Mouse (Mus musculus): Measurements from ENCODE around the gene Pknox2.

Gene Pknox2

DNA sequence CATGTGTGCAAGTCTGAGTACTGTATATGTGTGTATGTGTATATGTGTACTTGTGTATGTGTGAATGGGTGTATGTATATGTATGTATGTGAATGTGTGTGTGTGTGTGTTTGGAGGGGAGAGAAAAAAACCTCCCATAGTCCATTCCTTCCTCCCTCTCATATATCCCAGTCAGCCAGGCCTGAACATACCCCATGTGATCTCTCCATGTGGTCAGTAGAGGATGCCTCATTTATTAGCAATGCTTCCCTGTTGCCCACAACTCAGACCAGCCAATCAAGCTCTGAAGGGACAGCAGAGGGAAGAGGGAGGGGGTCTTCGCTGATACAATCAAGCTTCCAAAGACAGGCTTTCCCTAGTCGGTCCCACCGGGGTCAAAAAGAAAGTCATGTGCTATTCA is 47.6 kb downstream of the Pknox2 start:
- no peak for DNase-seq (ENCODE audit: low read depth)

GRCm38 (mm10) chr9:37098600-37098999 is 48.6 kb downstream of the Pknox2 start:
- no peak for DNase-seq (ENCODE audit: low read depth)

DNA sequence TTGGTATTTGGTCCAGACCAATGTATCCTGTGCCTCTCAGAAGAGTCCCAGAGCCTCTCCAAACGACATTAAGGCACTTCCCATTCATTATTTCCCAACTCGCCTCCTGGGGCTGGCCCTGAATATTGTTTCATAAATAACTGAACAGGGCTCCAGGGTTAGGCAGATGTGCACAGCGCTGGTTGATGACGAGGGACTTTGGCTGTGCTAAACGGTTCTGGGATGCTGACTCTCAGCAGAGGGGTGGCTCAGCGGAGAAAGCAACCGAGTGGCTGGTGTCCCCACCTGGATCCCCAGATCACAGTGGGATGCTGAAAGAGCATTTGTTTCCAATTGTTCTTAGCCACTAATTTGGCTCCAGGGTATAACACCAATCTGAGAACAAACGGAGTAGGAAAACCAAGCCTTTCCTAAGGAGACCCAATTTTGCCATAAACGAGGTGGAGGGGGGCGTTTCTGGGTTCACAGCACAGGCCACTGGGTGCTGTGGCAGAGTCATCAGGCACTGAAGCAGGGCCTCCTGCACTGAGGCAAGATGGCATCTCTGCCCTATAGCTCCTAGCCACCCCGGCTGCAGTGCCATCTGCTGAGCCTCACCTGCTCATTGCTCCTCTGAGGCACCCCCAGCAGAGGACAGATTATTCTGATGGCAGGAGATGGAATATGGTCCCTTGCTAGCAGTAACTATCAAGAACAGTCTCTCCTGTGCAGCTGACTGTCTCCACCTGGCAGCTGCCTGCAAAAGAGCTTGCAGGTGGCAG is 52.8 kb downstream of the Pknox2 start:
- DNase-seq (ENCODE audit: low read depth): no peak

- DNase-seq (ENCODE audit: low read depth): no peak
Observed at GRCm38 (mm10) chr9:37093086-37093485, 54.1 kb downstream of the Pknox2 start.

DNA sequence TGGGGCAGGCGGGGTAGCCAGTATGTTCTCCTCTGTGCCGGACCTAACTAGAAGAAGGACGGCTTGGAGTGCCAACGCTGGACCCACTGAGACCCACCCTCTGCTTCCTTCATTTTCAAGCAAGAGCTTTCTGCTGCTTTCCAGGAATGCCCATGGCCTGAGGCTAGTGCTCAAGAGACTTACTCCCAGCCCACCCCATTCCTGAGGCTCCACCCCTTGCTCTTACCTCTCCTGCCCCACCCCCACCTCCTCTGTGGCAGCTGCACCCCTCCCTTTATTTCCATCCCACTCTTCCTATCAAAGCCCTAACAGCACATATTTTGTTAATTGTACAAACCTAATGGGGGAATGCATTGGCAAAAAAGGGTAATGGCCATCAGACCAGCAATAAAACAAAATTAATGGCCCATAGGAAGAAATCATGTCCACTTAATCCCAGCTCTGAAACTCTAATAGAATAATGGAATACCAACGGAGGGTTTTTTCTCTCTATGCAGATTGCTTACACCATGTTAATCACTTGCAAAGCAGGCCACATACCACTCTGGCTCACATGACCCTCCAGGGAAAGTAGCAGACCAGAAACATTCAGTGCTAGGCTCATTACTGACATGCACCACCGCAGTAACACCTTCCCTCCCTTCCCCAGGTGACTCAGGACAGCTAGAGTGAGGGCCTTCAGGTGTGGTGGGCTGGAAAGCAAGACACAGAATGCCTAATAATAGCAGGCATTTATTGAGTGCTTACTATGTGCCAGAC is 57.1 kb downstream of the Pknox2 start:
- DNase-seq (ENCODE audit: low read depth): no peak

DNA sequence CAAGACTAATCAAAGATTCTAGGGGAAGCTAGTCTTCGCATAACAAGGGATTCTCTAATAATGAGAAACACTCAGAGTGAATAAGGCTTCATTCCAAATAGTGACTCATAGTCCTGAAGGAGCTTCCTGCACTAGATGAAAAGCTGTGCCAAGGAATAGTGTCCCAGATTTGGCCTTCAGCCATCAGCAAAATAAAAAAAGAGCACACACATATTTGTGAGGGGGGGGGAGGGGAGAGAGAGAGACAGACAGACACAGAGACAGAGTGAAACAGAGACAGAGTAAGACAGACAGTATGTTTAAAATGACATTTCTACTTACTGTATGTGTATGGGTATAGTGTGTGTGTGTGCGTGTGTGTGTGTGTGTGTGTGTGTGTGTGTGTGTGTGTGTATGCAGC is 61.8 kb downstream of the Pknox2 start:
- no peak for DNase-seq (ENCODE audit: low read depth)

DNA sequence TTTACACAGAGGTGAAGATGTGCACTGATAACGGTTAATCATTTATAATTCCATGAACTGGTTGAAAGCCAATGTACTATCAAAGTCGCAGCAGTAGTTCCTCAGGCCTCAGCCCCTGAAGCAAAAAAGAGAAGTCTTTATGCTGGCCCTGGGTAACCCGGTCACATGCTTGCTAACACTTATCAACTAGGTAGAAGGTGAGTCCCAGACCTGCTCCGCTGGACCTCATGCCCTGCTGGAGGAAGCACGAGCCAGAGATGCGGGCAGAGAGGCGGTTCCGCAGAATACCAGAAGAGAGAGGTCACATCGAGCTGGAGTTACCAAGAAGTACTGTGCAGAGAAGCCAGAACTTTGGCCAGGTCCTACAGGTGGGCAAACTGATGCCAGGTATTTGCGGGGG is 65.0 kb downstream of the Pknox2 start:
- DNase-seq (ENCODE audit: low read depth): no peak

GRCm38 (mm10) chr9:37080309-37080708 is 66.9 kb downstream of the Pknox2 start:
- no peak for DNase-seq (ENCODE audit: low read depth)

DNA sequence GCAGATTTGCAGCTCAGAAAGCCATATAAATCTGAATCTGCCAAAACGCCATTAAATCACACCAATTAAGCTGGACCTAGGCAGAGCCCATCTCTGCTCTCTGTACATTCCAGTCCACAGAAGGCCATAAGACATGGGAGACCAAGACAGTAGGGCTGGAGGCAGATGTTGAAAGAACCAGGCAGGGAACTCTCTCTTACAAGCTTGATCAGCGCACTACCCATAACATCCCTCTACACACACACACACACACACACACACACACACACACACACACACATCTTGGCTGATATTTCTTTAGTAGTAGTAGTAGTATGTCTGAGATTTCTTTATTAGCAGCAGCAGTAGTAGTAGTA is 70.2 kb downstream of the Pknox2 start:
- DNase-seq (ENCODE audit: low read depth): no peak

GRCm38 (mm10) chr9:37076386-37077062 is 70.7 kb downstream of the Pknox2 start:
- no peak for DNase-seq (ENCODE audit: low read depth)

DNA sequence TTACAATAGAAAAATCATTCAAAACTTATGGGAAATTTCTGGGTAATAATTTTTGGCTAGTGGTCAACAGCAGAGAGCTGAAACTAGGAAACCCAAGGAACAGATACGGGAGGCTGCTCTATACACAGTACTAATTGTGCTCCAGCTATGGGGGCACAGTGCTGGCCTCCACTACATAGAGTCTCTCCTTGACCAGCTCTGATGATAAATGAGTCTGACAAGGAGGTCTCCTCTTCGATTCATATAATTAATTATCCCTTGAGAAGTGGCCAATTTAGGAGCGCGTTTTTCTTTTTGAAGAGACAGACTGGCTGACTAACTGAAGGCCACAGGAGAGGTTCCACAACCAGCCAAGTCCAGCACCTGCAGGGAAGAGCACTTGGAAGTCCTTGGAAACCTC is 71.3 kb downstream of the Pknox2 start:
- DNase-seq (ENCODE audit: low read depth): no peak

DNA sequence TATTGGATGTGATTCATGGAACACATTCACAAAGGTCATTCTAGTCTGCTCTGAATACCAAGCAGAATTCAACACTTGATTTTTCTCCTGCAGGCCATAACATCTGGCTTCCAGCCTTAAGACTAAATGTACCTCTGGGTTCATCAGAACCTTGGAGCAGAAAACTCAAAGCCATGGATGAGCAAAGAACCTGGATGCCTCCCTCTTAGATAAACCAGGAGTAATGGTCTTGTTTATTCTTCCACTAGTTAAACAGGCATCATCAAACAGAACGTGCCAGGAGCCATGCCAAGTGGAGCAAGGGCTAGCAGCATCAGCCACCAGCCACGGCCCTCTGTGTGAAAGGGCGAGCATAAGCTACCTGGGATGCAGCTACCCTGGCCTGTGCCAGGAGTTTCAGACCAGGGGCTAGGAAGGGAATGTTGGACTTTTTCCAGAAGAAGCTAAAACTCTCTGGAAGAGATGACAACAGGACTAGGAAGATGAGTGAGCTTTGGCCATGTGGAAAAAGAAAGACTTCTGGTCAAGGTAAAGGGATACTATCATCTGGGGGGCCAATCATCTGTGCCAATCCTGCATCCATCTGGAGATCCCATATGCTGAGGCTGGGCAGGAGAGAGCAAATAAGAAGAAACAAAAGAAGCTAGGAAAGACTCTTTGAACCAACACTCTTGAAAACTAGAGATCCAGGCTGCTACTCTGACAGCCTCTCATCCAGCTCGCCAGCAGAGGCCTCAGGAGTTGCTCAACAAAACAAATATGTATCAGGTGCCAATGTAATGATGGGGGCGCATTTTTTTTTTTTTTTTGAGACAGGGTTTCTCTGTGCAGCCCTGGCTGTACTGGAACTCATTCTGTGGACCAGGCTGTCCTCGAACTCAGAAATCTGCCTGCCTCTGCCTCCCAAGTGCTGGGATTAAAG is 77.6 kb downstream of the Pknox2 start:
- no peak for DNase-seq (ENCODE audit: low read depth)

DNA sequence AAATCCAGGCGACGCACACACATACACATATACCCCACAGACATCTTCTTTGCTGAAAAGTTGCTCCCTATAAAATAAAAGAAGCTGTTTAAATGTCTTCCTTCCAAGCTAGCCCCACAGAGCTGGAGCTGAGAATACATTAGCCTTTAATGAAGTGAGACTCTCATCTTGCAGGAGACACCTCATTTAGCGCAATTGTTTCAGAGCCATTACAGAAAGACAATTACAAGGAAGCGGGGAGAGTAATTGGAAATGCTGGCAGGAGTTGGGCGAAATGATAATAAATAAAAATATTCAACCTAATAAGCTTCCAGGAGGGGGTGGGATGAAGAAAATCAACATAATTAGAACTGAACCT is 79.8 kb downstream of the Pknox2 start:
- no peak for DNase-seq (ENCODE audit: low read depth)

GRCm38 (mm10) chr9:37066732-37067472 is 80.3 kb downstream of the Pknox2 start:
- no peak for DNase-seq (ENCODE audit: low read depth)

- DNase-seq (ENCODE audit: low read depth): no peak
Observed at GRCm38 (mm10) chr9:37061627-37062026, 85.6 kb downstream of the Pknox2 start.

- DNase-seq (ENCODE audit: low read depth): no peak
Observed at GRCm38 (mm10) chr9:37054703-37055102, 92.5 kb downstream of the Pknox2 start.

DNA sequence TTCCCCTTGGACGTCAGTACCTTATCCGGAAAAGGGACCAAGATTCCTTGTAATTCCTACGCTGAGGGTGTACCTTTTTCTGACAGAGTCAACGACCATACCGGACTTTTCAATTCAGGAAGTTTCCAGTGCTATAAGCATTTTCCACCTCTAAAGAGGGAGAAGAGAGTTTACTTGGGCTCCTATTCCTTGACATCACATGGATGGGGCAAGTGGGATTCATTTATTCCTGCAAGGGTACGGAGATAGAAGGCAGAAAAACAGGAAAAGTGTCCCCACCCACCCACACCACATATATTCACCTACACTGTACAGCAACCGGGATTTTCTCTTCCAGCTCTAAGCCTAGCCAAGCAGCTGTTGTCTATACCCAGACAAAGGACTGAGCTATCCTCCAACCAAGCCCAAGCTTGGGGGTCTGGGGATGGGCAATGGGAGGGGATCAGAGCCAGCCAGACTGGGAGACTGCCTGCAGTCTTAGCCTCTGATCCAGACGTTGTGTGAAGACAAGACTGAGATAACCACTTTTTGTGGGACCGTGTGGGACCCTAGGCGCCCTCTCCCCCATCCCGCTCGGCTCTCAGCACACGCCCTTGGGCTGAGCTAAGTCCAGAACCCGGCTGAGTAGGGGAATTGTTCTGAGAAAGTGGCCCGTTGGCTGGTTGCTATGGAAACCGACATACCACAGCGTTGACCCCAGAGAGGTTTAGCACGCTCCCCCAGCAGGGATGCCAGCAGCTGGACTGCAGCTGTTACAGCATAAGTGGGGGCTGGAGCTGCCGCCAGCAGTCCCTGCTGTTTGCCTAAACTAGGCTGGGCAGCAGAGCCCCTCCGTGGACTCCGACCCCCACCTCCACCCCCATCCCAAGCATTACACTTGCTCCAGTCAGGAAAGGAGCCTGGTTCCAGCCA is 93.3 kb downstream of the Pknox2 start:
- no peak for DNase-seq (ENCODE audit: low read depth)

DNA sequence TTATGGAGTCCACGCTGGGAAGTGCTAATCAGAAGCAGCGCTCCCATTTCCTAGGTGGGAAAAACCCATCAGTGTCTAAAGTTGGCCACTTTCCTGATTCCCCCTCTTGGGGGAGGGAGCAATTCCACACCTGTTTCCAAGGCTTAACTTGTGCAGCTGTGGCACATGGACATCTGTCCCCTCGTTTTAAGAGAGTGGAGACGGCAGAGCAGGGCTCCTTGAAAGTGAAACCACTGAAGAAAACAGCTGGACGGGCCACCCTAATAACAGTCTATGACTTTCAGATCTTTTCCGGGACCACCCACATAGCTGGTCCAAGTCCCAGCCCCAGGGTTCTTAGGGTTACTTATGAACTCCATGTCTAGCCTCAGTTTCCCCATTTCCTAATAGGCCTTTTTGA is 94.2 kb downstream of the Pknox2 start:
- DNase-seq (ENCODE audit: low read depth): no peak

DNA sequence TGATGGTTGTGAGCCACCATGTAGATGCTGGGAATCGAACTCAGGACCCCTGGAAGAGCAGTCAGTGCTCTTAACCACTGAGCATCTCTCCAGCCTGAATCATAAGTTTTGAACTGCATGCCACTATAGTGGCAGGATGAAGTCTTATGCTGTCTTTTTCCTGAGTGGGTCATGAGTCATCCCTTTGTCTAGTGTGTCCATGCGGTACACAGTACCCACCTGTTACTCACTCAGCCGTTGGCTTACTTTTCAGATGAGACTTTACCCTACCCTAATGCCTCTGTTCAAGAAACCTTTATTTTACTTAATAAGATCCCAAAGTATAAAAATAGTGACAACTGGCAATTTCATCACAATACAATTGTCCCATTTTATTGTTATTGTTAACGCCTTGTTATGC is 95.5 kb downstream of the Pknox2 start:
- no peak for DNase-seq (ENCODE audit: low read depth)

DNA sequence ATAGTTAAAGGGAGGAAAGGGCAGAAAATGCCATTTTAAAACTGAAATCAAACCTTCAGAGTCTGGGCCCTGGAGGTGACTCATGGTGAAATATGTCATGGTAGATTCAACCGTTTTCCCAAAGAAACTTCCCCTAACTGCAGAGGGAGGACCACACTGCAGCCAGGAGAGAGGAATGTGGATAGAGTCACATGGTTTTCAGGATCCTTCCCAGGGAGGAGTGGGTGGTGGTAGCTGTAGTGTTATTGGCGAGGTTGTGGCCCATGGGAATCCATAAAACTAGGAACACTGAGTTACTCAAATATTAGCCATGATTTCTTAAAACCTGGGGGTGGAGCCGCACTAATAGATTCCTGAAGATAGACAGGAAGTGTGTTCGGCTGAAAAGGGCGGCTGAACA is 99.7 kb downstream of the Pknox2 start:
- no peak for DNase-seq (ENCODE audit: low read depth)

All from c-Kit-positive CD71-negative TER-119-negative erythroid progenitor cells, embryonic 14.5 days (primary cell).